Mouse (Mus musculus): ENCODE measurements around the gene Fbxw11.
"Not testable (repeated sequence)": the region's sequence is repeated elsewhere in the genome, so short reads cannot be mapped to it uniquely, and the experiment has no call there.

Fbxw11 gene

DNA sequence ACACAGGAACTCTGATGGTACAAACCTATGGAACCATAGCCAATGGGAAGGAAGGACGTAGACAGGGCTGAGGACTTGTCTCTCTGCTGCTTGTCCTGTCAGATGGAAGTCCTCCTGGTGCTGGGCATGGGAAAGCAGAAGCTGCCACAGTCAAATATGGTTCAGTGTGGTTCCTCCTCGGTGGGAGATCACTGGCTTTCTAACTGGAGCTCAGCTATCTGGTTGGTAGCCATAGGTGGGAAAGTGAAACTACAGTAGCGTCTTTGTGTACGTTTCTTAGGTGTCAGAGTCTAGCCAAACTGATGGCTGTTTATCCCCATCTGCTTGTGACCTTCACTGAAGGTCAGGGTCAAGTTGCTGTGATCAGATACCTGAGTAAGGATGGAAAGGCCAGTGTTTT lies 29.0 kb downstream of the Fbxw11 start:
- no peak for DNase-seq (ENCODE audit: low spot score in 2 of 2)

- DNase-seq (ENCODE audit: low spot score in 2 of 2): peak; percentile 66 to 70
These were observed 34.3 kb downstream of the Fbxw11 start for GRCm38 (mm10) chr11:32676777-32677176.

DNA sequence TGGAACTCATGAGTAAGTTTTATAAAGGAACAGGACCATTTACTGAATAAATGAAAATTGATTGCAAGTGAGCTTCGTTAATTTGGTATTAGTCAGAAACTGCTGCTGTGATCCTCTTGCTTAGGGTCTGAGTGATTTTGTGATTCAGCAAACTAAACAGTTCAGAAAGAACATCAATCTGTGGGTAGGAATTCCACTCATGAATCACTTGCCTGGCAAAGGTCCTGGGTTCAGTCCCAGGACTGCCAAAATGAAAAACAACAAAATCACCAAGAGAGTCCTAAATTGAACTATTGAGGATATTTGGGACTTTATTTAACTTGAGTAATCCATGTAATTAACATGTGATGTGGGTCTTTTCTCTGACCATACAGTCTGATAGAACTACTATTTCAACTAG lies 35.3 kb downstream of the Fbxw11 start:
- no peak for DNase-seq (ENCODE audit: low spot score in 2 of 2)

DNA sequence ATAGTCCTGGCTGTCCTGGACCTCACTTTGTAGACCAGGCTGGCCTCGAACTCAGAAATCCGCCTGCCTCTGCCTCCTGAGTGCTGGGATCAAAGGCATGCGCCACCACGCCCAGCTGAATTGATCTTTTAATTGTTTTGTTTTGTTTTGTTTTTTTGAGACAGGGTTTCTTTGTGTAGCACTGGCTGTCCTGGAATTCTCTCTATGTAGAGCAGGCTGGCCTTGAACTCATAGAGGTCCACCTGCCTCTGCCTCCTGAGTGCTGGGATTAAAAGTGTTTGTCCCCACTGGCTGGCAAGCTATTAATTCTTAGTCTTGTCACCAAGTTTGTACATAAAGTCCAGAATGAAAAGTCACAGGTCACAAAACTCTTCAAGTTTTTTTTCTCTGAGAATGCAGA lies 36.6 kb downstream of the Fbxw11 start:
- not testable (repeated sequence) for DNase-seq (ENCODE audit: low spot score in 2 of 2)

- DNase-seq (ENCODE audit: low spot score in 2 of 2): no peak
These were observed 37.5 kb downstream of the Fbxw11 start for GRCm38 (mm10) chr11:32680014-32680413.

DNA sequence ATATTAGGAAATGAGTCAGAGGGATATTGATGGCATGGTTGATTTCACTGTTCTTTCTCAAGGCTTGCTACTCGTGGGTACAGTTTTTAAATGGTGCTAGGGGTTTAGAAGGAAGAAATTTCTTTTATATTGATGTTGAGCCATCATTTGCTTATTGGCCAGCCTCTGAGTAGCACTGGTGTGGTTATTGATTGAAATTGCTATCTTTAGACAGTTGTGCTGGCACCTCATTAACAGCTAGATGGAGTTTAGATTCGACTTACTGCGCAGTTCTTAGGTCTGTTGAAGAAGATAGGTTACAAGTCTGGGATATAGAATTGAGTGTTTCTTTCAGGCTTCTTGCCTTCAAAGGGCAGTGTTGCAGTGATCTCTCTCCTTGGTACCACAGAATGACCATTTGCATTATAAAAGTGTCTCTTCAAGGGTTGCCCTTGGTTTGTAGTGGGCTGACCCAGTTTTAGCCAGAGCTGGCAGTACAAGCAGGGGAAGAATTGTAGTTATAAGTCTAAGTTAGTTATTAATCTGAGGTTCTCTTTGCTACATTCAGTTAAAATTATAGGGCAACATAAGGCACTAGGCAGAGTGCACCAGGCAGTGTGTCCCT lies 38.8 kb downstream of the Fbxw11 start:
- no peak for DNase-seq (ENCODE audit: low spot score in 2 of 2)

- no peak for DNase-seq (ENCODE audit: low spot score in 2 of 2)
These were observed 40.0 kb downstream of the Fbxw11 start for GRCm38 (mm10) chr11:32682335-32683102.

- no peak for DNase-seq (ENCODE audit: low spot score in 2 of 2)
These were observed 42.2 kb downstream of the Fbxw11 start for GRCm38 (mm10) chr11:32684690-32685254.

DNA sequence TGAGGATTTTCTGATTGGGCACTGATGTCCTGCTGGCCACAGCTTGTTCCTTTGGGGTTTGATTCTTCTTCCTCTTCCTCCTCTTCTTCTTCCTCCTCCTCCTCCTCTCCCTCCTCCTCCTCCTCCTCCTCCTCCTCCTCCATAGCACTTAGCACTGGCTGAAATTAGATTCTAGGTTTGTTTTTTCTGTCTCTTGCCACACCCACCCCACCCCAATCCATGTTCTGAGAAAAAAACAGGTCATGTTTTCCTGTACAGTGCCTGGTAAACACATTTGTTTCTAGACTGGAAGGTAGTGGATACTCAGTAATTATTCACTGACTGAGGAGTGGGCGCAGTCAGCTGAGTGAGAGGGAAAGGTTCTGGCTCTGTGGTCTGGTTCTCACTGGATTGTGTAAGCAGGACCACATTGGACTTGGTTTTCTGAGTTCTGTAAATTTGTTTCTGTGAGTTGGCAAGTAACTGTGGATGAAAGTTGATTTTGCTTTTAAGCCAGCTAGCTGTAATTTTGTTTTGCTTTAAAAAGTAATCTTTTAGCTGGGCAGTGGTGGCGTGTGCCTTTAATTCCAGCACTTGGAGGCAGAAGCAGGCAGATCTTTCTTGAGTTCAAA lies 45.8 kb downstream of the Fbxw11 start:
- no peak for DNase-seq (ENCODE audit: low spot score in 2 of 2)

DNA sequence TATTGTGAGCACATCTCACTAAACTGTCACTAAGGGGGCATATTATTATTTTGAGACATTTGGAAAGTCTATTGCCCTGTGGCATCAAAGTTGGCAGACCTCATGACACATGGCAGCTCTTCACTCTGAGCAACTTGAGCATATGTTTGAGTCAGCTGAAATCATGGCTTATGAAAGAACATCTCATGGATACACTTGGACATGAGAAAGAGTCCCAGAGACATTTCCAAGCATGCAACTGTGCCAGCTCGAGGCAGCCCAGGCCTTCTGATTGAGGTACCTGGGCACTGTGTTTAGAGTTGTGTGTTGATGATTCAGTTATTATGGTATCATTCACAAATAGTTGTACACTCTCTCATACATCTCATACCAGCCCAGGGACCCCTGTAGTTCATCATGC lies 47.0 kb downstream of the Fbxw11 start:
- no peak for DNase-seq (ENCODE audit: low spot score in 2 of 2)

DNA sequence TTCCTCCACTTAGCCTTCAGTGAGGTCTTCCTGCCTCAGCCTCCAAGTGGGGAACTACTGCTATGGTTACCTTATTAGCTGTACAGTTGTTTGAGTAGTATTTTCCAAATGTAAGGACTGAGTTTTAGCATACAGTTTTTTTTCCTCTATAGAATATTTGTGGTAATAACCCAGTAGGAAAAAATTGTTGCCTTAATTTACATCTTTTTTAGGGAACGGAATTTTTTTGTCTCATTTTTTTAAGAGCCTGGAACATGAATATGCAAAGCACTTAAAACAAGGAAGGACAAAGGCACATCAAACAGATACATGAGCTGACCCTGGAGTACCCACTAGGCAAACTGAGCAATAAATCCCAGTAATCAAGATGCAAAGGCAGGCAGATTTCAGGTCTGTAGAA lies 50.3 kb downstream of the Fbxw11 start:
- DNase-seq (ENCODE audit: low spot score in 2 of 2): no peak

DNA sequence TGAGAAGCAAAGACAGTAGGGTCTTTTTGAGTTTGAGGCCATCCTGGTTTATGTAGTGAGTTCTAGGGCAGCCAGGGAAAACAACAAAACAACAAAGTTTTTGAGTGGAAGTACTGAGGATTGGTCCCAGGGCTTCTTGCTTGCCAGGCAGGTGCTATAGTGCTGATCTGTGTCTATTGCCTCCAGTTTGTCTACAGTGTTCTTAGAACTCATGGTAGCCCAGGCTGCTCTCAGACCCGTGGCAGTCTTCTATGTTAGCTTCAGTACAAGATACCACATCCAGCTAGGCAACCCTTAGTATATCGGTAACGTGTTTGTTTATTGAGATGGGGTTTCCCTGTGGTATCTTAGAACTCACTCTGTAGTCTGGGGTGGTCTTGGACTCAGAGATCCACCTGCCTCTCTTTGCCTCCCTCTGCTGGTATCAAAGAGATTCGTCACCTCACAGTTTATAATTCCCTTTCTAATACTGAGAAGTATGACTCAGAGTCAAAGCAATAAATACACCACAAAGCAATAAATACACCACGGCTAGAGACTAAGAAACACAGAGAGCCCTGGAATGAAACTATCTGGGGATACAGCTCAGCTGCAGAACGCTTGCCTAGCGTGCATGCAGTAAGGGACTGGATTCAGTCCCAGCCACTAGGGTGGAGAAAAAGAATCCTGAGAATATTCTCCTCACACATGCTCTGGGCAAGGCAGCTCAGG lies 51.1 kb downstream of the Fbxw11 start:
- DNase-seq (ENCODE audit: low spot score in 2 of 2): peak in 1 of 2 experiments; percentile 37

- not testable (repeated sequence) for DNase-seq (ENCODE audit: low spot score in 2 of 2)
These were observed 51.9 kb downstream of the Fbxw11 start for GRCm38 (mm10) chr11:32694322-32695003.

DNA sequence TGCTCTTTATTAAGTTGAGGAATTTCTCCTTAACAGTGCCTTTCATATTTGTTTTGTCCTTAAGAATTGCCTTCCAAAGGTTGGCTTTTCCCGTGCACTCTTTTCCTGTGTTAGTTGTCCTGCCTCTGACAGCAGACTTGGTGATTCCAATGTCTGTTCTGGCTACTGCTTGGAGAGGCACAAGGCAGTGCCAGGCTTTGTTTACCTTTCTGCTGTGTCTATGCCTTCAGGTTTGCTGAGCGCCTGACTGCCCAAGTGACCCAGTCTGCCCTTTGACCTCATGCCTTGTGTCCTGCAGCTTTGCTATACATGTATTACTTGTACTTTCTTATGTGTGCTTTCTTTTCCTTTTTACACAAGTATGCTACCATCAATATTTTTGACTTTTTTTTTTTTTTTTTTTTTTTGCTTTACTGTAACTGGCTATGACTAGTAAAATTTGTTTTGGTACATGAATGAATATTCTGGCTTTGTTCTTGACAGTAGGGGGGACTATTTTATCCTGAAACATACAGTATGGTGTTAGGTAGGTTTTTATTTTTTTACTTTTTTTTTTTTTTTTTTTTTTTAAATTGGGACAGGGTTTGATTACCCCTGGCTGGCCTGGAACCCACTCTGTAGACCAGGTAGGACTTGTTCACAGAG lies 54.0 kb downstream of the Fbxw11 start:
- no peak for DNase-seq (ENCODE audit: low spot score in 2 of 2)

- DNase-seq (ENCODE audit: low spot score in 2 of 2): no peak
These were observed 55.2 kb downstream of the Fbxw11 start for GRCm38 (mm10) chr11:32697695-32698094.

GRCm38 (mm10) chr11:32699913-32700493 lies 57.5 kb downstream of the Fbxw11 start:
- no peak for DNase-seq (ENCODE audit: low spot score in 2 of 2)

DNA sequence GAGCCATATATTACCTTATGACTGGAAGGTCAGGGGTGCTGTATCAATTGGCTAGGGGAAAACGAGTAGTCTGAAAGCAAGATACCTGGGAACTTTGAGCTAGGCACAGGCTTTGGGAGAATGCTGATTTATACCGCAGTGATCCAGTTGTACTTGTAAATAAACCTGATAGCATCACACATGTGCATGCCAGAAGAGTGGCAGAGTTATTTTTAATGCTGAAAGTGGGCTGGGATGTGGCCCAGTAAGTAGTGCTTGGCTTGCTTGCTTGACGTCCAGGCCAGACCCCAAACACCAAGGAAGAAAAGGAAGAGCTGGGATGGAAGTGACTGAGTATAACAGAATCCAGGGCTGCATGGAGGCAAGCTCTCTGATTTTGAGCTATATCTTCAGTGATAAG lies 59.0 kb downstream of the Fbxw11 start:
- no peak for DNase-seq (ENCODE audit: low spot score in 2 of 2)

- no peak for DNase-seq (ENCODE audit: low spot score in 2 of 2)
These were observed 61.8 kb downstream of the Fbxw11 start for GRCm38 (mm10) chr11:32704241-32704890.

DNA sequence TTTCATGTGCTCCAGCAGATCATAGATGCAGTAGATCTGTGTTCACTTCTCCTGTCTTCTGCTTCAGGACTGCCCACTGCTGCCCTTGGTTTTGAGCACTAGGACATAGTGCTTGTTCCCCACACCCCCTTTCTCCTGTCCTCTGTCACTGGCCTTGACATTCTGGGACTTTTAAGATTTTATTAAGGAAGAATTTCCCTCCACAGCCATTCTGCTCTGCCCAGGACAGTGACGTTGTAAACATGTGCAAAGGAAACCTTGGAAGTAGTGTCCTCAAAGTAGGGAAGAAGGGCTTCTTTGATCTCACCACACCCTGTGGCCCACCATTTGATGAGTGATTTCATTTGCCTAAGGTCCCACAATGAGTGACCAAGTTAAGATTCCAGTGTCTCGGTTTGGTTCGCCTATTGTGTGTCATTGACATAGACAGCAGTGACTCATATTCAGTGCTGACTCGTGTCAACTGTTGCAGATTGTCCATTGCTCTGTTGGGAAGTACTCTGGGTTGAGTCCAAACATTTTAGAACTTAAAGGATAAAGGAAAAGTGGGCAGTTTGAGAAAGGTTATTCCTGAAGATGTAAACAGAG lies 64.0 kb downstream of the Fbxw11 start:
- DNase-seq (ENCODE audit: low spot score in 2 of 2): no peak

- DNase-seq (ENCODE audit: low spot score in 2 of 2): no peak
These were observed 65.0 kb downstream of the Fbxw11 start for GRCm38 (mm10) chr11:32707481-32707880.

Data from right cerebral cortex, adult 2 months (tissue).